Mouse (Mus musculus) embryo, embryonic 11.5 days (tissue): ENCODE results near the gene Mfng.

Experiments used
- DNase-seq: peaks from one replicate; pipeline ENCODE4 v3.0.0-alpha.2; 2012; ENCODE audit warnings: low read depth, low spot score

The Mfng gene

GRCm38 (mm10) chr15:78773290-78773729 lies at the start of gene Mfng:
TSS of gene Mfng (minus strand) at chr15:78773475.
- peak; percentile 48 for DNase-seq

DNA sequence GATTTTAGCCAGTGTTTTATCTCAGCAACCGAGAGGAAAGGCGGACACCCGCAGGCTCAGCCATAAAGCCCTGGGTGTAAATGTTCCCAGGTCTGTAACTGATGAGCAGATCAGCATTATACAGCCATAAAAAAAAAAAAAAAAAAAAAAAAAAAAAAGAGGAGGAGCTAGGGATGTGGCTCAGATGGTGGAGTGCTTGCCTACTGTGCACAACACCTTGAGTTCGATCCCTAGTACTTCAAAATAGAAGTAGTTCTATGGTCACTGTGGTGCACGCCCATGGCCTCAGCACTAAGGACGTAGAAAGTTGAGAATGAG lies 42.8 kb upstream of the Mfng start:
- no peak for DNase-seq

DNA sequence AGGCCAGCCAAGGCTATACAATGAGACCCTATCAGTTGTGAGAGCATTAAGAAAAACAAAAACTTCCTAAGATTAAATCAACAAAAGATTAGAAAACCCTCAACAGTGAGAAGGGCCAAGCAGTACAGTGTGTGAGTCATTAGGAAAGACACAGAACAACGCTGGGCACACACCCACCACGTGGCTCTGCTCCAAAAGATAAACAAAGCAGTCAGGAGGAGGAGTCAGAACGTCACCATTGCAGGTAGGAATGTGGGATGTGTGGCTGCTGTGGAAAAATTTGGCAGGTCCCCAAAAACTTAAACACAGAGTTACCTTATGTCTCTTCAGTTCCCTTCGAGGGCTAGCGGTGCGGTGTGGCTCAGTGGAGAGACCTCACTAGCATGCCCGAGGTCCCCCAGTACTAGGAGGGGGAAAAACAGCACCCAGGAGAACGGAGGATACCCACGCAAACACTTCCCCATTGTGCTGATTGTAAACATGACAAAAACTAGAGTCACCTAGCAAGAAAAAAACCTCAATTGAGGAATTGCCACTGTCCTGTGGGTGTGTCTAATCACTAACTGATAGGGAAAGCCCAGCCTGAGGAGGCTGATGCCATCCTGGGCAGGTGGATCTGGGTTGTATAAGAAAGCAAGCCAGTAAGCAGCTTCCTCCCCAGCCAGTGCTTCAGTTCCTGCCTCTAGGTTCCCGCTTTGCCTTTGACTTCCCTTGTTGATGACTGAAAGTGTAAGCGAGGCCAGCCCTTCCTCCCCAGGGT lies 42.2 kb upstream of the Mfng start:
- DNase-seq = no peak

DNA sequence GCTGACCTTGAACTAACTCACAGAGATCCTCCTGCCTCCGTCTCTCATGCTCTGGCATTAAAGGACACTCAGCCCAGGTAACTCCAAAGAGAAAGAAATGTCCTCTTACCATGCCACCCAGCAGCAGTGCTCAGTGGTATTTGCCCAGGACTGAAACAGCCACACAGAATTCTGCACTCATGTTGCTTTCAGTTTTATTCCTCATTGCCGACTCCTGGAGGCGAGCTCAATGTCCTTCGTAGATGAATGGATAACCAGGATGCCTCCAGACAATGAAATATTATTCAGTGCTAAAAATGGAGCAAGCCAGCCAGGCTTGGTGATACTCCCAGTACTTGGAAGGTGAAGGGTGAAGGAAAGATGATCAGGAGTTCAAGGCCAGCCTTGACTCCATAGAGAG lies 40.3 kb upstream of the Mfng start:
- no peak for DNase-seq

DNA sequence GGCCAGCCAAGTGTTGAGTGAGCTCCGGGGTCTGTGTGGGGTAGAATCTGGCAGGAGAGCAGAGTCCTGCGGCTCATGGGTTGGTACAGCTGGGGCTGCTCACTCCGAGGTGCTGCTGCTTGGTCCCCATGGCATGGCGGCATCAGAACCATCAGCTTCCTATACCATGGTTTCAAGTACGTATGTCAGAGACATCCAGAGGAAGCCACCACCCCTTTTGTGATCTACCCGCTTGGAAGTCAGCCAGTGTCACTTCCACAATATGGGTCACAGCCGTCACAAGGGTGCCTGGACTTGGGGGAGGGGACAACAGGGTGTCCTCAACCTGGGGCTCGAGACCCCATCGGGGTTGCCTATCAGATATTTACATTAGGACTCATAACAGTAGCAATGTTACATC lies 36.9 kb upstream of the Mfng start:
- DNase-seq = no peak

DNA sequence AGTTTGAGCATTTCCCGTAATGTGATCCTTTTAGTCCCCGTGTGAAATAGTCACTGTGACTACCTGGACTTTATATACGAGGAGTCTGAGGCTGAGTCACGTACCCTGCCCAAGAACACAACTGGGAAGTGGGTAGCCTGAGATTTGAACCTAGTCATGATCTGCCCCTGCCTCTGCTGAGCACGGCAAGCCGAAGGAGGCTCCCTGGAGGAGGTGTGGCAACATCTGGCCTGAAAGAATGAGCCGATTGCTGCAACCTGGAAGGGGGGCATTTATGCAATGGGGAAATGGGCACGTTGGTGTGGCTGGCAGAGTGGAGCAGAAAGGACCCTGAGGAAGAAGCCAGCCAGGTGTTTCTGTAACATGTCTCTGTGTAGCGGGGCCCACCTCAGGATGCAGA lies 36.5 kb upstream of the Mfng start:
- DNase-seq = no peak

DNA sequence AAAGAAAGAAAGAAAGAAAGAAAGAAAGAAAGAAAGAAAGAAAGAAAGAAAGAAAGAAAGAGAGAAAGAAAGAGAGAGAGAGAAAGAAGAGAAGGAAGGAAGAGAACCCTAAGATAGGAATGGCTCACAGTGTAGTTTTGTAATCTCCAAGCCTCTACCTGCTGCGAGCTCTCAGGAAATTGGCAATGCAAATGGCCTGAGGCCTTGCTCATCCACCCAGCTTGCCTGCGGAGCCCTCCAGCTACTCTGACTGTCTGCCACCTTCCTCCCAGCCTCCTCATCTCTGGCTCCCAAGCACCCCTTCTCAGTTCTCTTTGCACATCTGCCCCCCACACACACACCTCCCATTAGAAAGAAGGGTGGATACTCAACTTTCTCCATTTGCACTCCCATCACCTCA lies 35.7 kb upstream of the Mfng start:
- no peak for DNase-seq

DNA sequence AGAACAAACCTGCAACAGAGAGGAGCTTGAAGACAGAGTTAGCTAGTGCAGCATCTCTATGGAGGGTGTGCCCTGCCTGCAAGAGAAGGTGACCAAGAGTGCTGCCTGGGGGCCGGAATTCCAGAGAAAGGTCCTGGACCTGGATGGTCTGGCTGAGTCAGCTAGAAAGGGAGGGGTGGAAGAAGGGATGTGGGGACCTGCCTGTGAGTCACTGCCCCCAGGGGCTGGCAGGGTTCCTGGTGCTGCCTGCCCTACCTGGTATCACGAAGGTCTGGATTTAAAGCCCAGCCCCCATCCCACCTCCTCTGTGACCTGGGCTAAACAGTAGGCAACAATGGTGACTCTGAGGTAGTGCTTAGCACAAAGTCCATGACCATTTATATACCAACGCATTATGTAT lies 33.9 kb upstream of the Mfng start:
- no peak for DNase-seq

- DNase-seq = no peak
These were observed 33.3 kb upstream of the Mfng start for GRCm38 (mm10) chr15:78806614-78807013.

DNA sequence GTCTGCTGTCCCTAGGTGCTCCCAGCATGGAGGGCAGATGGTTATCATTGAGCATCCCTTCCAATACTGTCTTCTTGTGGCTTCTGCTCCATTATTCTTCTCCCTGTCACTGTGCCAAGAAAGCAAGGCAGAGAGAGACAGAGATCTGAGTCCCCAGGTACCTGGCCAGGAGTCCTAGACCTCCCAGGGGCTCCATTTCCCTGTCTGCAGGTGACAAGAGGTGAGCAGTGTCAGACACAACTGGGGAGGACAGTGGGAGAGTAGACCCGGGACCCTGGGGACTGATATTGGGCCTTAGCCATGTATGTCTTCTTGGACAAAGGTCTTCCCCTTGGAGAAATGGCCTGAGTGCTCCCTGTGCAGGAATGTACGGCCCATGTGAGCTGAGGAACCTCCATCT lies 32.1 kb upstream of the Mfng start:
- DNase-seq = no peak

DNA sequence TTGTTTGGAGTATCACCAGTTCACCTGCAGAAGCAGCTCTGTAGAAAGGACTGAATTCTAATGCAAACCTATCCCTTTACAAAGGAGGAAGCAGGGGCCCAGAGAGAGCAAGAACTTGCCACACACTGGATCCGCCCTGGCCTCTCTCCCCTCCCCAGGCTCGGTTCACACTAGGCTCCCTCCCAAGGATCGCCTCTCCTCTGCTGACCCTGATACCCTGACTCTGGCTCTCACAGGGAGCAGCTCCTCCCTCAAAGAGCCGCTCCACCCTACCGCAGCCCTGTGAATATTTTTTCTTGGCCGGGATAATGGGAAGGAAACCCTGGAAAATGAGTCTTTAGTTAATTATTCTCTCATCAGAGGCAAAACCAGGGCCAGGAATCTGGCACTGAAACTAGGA lies 31.1 kb upstream of the Mfng start:
- no peak for DNase-seq

DNA sequence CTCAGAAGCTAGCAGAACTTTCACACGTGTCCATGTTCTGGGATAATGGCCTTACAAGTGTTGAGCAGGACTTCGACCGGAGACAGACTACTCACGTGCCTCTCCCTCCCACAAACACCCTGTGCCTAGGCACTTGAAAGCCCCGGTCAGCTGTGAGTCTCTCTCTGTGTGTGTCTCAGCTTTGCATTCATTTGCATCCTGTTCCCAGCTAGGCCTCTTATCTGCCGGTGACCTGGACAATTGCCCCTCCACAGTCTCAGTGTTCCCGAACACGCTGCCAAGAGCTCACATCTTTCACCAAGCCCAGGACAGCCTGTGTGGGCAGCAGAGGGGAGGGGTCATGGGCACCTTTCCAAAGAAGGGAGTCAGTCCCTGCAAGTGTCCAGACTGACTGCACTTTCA lies 30.2 kb upstream of the Mfng start:
- DNase-seq = no peak

DNA sequence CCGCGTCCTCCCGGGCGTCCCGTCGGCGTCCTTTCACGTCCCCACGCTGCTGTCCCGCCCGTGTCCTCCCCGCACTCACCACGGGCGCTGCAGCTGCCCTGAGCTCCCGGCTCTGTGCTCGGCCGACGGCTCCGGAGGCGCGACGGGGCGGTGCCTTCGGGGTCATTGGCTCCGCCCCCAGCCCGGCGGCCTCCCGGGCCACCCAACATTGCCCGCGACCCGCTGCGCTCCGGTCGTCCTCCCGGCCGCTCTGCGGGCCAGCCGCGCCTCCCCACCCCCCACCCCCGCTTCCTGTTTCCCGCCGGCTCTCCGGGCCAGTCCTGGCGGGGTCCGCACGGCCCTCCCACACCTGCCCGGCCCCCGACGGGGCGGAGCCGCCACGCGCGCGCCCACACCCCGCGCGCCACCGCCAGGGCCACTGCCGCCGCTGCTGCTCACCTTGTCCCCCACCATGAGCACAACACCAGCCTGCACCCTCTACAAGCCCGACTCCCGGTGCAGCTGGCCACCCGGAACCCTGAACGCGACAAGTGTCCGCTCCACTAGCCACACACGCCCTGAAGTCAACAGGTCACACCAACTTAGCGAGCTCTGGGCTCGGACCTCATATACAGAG lies 29.6 kb upstream of the Mfng start, which contains the start of gene Card10:
TSS of gene Card10 (minus strand) at position 267 of the 616 bp plus-strand sequence.
- DNase-seq = no peak

GRCm38 (mm10) chr15:78801971-78802741 lies 28.9 kb upstream of the Mfng start:
- DNase-seq = no peak

DNA sequence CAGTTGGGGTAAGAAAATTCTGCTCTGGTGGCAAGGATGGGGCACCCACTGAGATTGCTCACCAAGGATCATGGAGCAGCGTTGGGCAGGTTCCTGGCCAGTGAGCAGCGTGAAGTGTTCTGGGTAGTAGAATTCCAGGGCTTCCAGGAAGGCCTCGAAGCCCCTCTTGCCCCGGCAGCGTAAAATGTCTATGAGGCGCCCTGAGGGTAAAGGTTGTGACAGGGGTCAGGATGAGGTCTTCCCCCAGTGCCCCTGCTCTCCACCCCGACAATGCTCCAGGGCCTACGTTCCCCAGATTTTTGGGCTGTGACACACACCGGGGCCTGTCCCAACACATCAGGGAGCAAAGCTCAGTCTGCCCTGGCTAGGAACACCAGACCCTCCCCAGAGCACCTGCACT lies 28.3 kb upstream of the Mfng start:
- no peak for DNase-seq

DNA sequence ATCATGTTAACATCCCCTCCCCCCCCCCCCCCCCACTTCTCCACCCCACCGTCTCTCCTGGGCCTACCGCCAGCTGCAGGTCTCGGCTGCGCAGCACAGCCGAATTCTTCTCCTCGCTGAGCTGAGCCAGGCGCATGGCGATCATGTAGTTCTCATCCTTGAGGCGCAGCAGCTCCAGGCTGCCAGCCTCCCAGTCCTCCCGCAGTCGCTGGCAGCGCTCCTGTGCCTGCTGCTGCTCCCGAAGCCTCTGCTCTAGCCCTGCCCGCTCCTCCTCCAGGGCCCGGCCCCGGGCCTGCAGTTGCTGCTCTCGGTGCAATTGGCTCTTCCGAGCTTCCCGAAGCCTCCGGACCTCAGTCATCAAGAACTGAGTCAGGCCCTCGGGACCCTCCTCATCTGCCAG lies 25.8 kb upstream of the Mfng start:
- DNase-seq = no peak

DNA sequence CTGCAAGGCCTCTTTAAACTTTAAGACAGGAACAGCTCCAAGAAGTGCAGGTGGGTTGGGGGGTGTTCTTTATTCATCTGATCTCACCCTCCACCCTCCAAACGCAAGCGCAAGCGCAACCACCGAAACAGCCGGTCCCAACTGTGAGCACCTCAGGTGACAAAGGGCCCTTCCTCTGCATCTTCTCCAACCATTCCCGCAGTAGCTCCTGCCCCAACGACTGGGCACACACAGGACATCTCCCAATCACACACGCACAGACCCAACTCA lies 23.7 kb upstream of the Mfng start:
- DNase-seq = no peak

- no peak for DNase-seq
These were observed 23.2 kb upstream of the Mfng start for GRCm38 (mm10) chr15:78796196-78797059.

DNA sequence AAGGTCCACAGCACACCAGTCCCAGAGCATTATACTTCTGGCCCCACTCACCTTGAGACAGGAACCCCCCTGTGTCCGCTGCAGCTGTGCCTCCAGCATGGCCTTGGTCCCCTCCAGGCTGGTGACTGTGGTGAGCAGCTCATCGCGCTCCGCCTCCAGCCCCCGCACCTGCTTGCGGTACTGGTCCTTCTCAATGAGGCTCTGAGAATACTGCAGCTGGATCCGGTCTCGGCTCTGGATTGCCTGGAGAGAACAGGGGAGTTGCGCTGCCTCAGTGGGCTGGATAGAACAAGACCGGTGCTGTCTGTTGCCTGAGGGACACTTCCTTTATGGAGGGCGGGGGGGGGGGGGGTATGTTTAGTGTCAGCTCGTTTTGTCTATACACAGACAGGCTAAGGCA lies 17.7 kb upstream of the Mfng start:
- DNase-seq = no peak

GRCm38 (mm10) chr15:78790451-78790850 lies 17.2 kb upstream of the Mfng start:
- no peak for DNase-seq

- DNase-seq = no peak
These were observed 16.5 kb upstream of the Mfng start for GRCm38 (mm10) chr15:78789721-78790323.

GRCm38 (mm10) chr15:78788042-78788441 lies 14.8 kb upstream of the Mfng start:
- DNase-seq = no peak
